Mouse (Mus musculus) myocyte (in vitro differentiated cells): ENCODE data around the gene Pdzrn4.

Experiments
- MYOG ChIP-seq, 3 experiments: IDR thresholded peaks; one replicate each; pipeline ENCODE4 v1.6.1; 2011; ENCODE audit warnings: control low read depth in 2 of 3, low read depth in 2 of 3, mild to moderate bottlenecking in 2 of 3; ENCODE audit not compliant: insufficient read length in 2 of 3, control insufficient read depth in 1 of 3, insufficient read depth in 1 of 3
- POLR2A ChIP-seq: IDR thresholded peaks from one replicate; pipeline ENCODE4 v1.6.1; 2011; ENCODE audit warnings: low read depth, mild to moderate bottlenecking, control low read depth, moderate library complexity; ENCODE audit not compliant: insufficient read length
- TCF3 ChIP-seq: IDR thresholded peaks from one replicate; pipeline ENCODE4 v1.6.1; 2011; ENCODE audit warnings: low read depth, control low read depth; ENCODE audit not compliant: insufficient read length
- USF1 ChIP-seq: IDR thresholded peaks from one replicate; pipeline ENCODE4 v1.6.1; 2011; ENCODE audit warnings: low read depth, mild to moderate bottlenecking, control low read depth, moderate library complexity

DNA sequence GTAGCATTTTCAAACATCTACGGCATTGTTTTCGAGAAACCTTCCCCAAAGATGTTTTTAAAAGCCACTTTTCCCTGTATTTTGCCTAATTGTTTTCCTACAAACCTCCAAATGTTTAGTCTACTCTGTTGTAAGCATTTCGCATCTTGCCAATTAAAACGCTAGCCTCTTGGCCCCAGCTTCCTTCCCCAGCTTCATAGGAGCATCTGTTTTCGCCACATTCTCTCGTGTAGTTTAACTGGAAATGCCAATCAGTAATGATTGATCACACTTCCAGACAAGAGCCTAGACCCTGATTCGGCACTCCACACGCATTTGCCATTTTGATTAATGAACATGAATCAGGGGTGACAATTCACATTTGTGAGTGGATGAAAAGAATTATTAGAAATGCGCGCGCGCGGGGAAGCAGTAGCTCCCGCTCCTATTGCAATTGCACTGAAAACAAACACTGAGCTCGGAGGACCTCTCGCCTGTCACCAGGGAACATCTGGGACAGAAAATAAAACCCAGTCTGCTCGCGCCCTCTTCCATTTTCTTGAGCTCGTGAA is 45.0 kb downstream of the Pdzrn4 start:
- TF ChIP-seq MYOG (IDR thresholded peaks at IDR 0.05; ENCODE audit: control insufficient read depth in 1 of 3, insufficient read depth in 1 of 3, insufficient read length in 2 of 3, low read depth in 2 of 3) (no peak), POLR2A (no peak), USF1 (no peak), TCF3 (no peak)
